Mouse (Mus musculus): ENCODE measurements around the gene Sv2b. TPM values are rescaled to one million over a fixed set of nuclear protein-coding genes. Genes with fewer than 3 reads are reported as not detected.

Sv2b gene
- polyA plus RNA-seq, 1 experiment = 7.0 TPM

- no peak for TF ChIP-seq CTCF (IDR thresholded peaks at IDR 0.05; ENCODE audit: borderline replicate concordance, extremely low read depth, insufficient read depth, insufficient read length)
- TF ChIP-seq POLR2A (IDR thresholded peaks at IDR 0.05; ENCODE audit: borderline replicate concordance, extremely low read depth, insufficient read depth, insufficient read length, poor library complexity, severe bottlenecking) = no peak
- peak; percentile 82 for DNase-seq (ENCODE audit: low read depth)
Measured at GRCm38 (mm10) chr7:75265241-75265640, 43.8 kb downstream of the Sv2b start.

- TF ChIP-seq POLR2A (IDR thresholded peaks at IDR 0.05; ENCODE audit: borderline replicate concordance, extremely low read depth, insufficient read depth, insufficient read length, poor library complexity, severe bottlenecking) = no peak
- no peak for TF ChIP-seq CTCF (IDR thresholded peaks at IDR 0.05; ENCODE audit: borderline replicate concordance, extremely low read depth, insufficient read depth, insufficient read length)
- peak; percentile 73 for DNase-seq (ENCODE audit: low read depth)
Measured at GRCm38 (mm10) chr7:75259945-75260344, 49.1 kb downstream of the Sv2b start.

- TF ChIP-seq POLR2A (IDR thresholded peaks at IDR 0.05; ENCODE audit: borderline replicate concordance, extremely low read depth, insufficient read depth, insufficient read length, poor library complexity, severe bottlenecking) (no peak), CTCF (IDR thresholded peaks at IDR 0.05; ENCODE audit: borderline replicate concordance, extremely low read depth, insufficient read depth, insufficient read length) (no peak)
- peak; percentile 19 for DNase-seq (ENCODE audit: low read depth)
Measured at GRCm38 (mm10) chr7:75253611-75254250, 55.3 kb downstream of the Sv2b start.

GRCm38 (mm10) chr7:75240754-75241507, 68.1 kb downstream of the Sv2b start:
- TF ChIP-seq POLR2A (IDR thresholded peaks at IDR 0.05; ENCODE audit: borderline replicate concordance, extremely low read depth, insufficient read depth, insufficient read length, poor library complexity, severe bottlenecking) (no peak), CTCF (IDR thresholded peaks at IDR 0.05; ENCODE audit: borderline replicate concordance, extremely low read depth, insufficient read depth, insufficient read length) (no peak)
- peak; percentile 72 for DNase-seq (ENCODE audit: low read depth)

- DNase-seq (ENCODE audit: low read depth) = no peak
- no peak for TF ChIP-seq CTCF (IDR thresholded peaks at IDR 0.05; ENCODE audit: borderline replicate concordance, extremely low read depth, insufficient read depth, insufficient read length)
- no peak for TF ChIP-seq POLR2A (IDR thresholded peaks at IDR 0.05; ENCODE audit: borderline replicate concordance, extremely low read depth, insufficient read depth, insufficient read length, poor library complexity, severe bottlenecking)
Measured at GRCm38 (mm10) chr7:75236386-75236785, 72.7 kb downstream of the Sv2b start.

- no peak for DNase-seq (ENCODE audit: low read depth)
Measured at GRCm38 (mm10) chr7:75224206-75224605, 84.9 kb downstream of the Sv2b start.

GRCm38 (mm10) chr7:75222704-75223431, 86.2 kb downstream of the Sv2b start:
- DNase-seq (ENCODE audit: low read depth) = no peak
- TF ChIP-seq POLR2A (IDR thresholded peaks at IDR 0.05; ENCODE audit: borderline replicate concordance, extremely low read depth, insufficient read depth, insufficient read length, poor library complexity, severe bottlenecking) (no peak), CTCF (IDR thresholded peaks at IDR 0.05; ENCODE audit: borderline replicate concordance, extremely low read depth, insufficient read depth, insufficient read length) (no peak)

More at GRCm38 (mm10) chr7:75224206-75224605, 84.9 kb downstream of the Sv2b start:
- TF ChIP-seq CTCF (IDR thresholded peaks at IDR 0.05; ENCODE audit: borderline replicate concordance, extremely low read depth, insufficient read depth, insufficient read length) (no peak), POLR2A (IDR thresholded peaks at IDR 0.05; ENCODE audit: borderline replicate concordance, extremely low read depth, insufficient read depth, insufficient read length, poor library complexity, severe bottlenecking) (no peak)

GRCm38 (mm10) chr7:75220786-75221185, 88.3 kb downstream of the Sv2b start:
- TF ChIP-seq POLR2A (IDR thresholded peaks at IDR 0.05; ENCODE audit: borderline replicate concordance, extremely low read depth, insufficient read depth, insufficient read length, poor library complexity, severe bottlenecking) (no peak), CTCF (IDR thresholded peaks at IDR 0.05; ENCODE audit: borderline replicate concordance, extremely low read depth, insufficient read depth, insufficient read length) (no peak)
- DNase-seq (ENCODE audit: low read depth) = peak; percentile 94

- peak; percentile 62 for DNase-seq (ENCODE audit: low read depth)
- TF ChIP-seq POLR2A (IDR thresholded peaks at IDR 0.05; ENCODE audit: borderline replicate concordance, extremely low read depth, insufficient read depth, insufficient read length, poor library complexity, severe bottlenecking) (no peak), CTCF (IDR thresholded peaks at IDR 0.05; ENCODE audit: borderline replicate concordance, extremely low read depth, insufficient read depth, insufficient read length) (no peak)
Measured at GRCm38 (mm10) chr7:75220296-75220695, 88.8 kb downstream of the Sv2b start.

- no peak for DNase-seq (ENCODE audit: low read depth)
- TF ChIP-seq CTCF (IDR thresholded peaks at IDR 0.05; ENCODE audit: borderline replicate concordance, extremely low read depth, insufficient read depth, insufficient read length) (no peak), POLR2A (IDR thresholded peaks at IDR 0.05; ENCODE audit: borderline replicate concordance, extremely low read depth, insufficient read depth, insufficient read length, poor library complexity, severe bottlenecking) (no peak)
Measured at GRCm38 (mm10) chr7:75216180-75216579, 92.9 kb downstream of the Sv2b start.

GRCm38 (mm10) chr7:75209221-75209641, 99.8 kb downstream of the Sv2b start:
- TF ChIP-seq POLR2A (IDR thresholded peaks at IDR 0.05; ENCODE audit: borderline replicate concordance, extremely low read depth, insufficient read depth, insufficient read length, poor library complexity, severe bottlenecking) = no peak
- TF ChIP-seq CTCF (IDR thresholded peaks at IDR 0.05; ENCODE audit: borderline replicate concordance, extremely low read depth, insufficient read depth, insufficient read length) = no peak
- peak; percentile 59 for DNase-seq (ENCODE audit: low read depth)
